Mouse (Mus musculus): ENCODE results near the gene Zmynd12. TPM values are rescaled to one million over a fixed set of nuclear protein-coding genes. Genes with fewer than 3 reads are reported as not detected.

Zmynd12 gene
- polyA plus RNA-seq, 3 experiments from 2014 or later: not detected

Other genes with a start within 250 kb of the Zmynd12 start
- 1 to 10 TPM; 4.2 to 5.4 (median 4.4) TPM for gene Zfp691, start 248.6 kb upstream of the Zmynd12 start, polyA plus RNA-seq (2017; shearing (Covaris generic))
- gene Ermap, start 232.8 kb upstream of the Zmynd12 start, polyA plus RNA-seq (2017; shearing (Covaris generic)): under 1 TPM; 0.10 to 0.82 (median 0.71) TPM
- 10 to 100 TPM; 56.5 to 71.6 (median 62.1) TPM for gene Svbp, start 227.5 kb upstream of the Zmynd12 start, polyA plus RNA-seq (2017; shearing (Covaris generic))
- gene Tmem269, start 204.6 kb upstream of the Zmynd12 start, polyA plus RNA-seq (2017; shearing (Covaris generic)): not detected
- gene AU022252, start 190.1 kb upstream of the Zmynd12 start, polyA plus RNA-seq (2017; shearing (Covaris generic)): 10 to 100 TPM in 1 of 3 experiments, 1 to 10 TPM in 2; 6.3 to 10.7 (median 7.9) TPM
- gene P3h1, start 189.9 kb upstream of the Zmynd12 start, polyA plus RNA-seq (2017; shearing (Covaris generic)): 1 to 10 TPM in 2 of 3 experiments, under 1 TPM in 1; 0.70 to 2.3 (median 1.7) TPM
- not detected for gene Cldn19, start 167.4 kb upstream of the Zmynd12 start, polyA plus RNA-seq (2017; shearing (Covaris generic))
- gene Ybx1, start 128.2 kb upstream of the Zmynd12 start, polyA plus RNA-seq (2017; shearing (Covaris generic)): 100 to 1,000 TPM; 161 to 195 (median 174) TPM
- 10 to 100 TPM; 38.0 to 65.4 (median 46.1) TPM for gene Ppih, start 102.3 kb upstream of the Zmynd12 start, polyA plus RNA-seq (2017; shearing (Covaris generic))
- gene Ccdc30, start 7.3 kb upstream of the Zmynd12 start, polyA plus RNA-seq (2017; shearing (Covaris generic)): 1 to 10 TPM in 2 of 3 experiments, under 1 TPM in 1; 0.53 to 3.8 (median 3.5) TPM
- gene Ppcs, start 394 bp upstream of the Zmynd12 start, polyA plus RNA-seq (2017; shearing (Covaris generic)): 10 to 100 TPM; 58.2 to 69.1 (median 59.0) TPM
- under 1 TPM in 2 of 3 experiments, not detected in 1; 0.14 to 0.51 TPM for gene Rimkla, start 69.8 kb downstream of the Zmynd12 start, polyA plus RNA-seq (2017; shearing (Covaris generic))
- gene Foxj3, start 114.2 kb downstream of the Zmynd12 start, polyA plus RNA-seq (2017; shearing (Covaris generic)): 10 to 100 TPM; 11.2 to 16.4 (median 12.4) TPM
- gene Frg2f1, start 116.7 kb downstream of the Zmynd12 start, polyA plus RNA-seq (2017; shearing (Covaris generic)): 1 to 10 TPM in 1 of 3 experiments, under 1 TPM in 2; 0.62 to 2.9 (median 0.87) TPM
- not detected for gene Guca2a, start 214.9 kb downstream of the Zmynd12 start, polyA plus RNA-seq (2017; shearing (Covaris generic))
- gene Guca2b, start 236.1 kb downstream of the Zmynd12 start, polyA plus RNA-seq (2017; shearing (Covaris generic)): not detected

Data from inflammation-experienced regulatory T-cells, adult 6 months (primary cell).